Mouse (Mus musculus): ENCODE data around the gene Ccdc81.

The Ccdc81 gene

DNA sequence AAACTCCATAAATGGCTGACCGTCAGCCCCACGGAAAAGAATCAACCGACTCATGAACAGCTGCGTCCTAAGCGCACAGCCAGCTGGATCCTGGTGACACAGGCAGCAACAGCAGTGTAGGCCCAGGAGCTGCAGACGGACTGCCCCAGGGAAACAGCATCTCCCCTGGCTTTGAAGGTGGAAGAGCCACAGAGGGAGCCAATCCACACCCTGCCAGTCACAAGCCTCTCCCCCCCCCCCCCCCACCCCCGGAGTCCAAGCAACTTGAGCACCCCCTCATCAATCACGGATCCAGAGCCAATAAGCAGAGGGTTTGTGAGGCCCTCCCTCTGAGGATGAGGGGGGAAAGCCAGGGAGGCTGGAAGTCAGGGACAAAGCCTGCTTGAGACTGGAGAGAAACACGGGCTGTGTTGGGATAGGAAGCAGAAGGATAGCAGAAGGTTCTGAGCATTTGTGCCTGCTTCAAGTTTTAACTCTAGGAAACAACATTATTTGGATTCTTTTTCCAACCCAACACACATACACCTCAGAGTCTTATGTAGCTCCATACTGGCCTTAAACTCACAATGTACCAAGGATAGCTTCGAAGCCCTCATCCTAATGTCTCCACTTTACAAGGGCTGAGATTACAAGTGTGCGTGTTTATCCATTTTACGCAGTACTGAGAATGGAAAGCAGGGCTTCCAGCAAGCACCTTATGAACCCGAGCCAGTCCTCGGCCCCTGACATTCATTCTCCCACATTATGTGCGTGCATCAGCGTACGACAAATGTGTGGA lies 46.8 kb downstream of the Ccdc81 start:
- DNase-seq = no peak

DNA sequence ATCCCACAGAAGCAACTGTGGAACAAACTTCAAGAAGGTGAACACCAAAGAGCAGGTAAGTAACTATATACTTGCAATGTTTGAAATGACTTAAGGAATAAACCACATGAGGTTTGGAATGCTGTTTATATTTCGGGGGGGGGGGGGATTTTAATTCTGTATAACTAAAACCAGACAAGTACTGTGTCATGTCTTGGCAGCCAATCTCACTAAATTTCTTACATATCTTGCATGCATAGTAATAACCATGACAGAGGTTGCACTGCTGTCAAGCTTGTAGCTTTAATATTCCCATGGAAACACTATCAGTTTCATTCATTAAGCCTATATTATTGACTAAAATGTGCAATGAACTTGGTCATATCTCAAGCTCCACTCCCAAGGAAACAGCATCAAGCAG lies 48.2 kb downstream of the Ccdc81 start:
- DNase-seq = no peak

DNA sequence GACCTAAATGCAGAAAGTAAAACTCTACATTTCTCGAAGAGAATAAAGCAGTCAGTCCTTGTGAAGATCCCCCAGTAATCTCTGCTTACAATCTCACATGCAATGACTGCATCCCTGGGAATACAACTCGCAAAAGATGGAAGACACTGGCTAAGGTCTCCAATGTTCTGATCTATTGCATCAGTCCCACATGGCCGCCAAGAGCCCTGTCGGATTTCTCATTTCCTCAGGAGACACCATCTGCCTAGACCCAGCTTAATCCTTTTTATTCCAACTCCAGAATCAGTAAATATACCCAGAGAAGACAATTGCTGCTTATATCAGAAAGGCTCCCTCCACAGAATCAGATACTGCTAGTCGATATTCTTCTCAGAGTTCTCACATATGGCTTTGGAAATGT lies 50.3 kb downstream of the Ccdc81 start:
- no peak for DNase-seq

DNA sequence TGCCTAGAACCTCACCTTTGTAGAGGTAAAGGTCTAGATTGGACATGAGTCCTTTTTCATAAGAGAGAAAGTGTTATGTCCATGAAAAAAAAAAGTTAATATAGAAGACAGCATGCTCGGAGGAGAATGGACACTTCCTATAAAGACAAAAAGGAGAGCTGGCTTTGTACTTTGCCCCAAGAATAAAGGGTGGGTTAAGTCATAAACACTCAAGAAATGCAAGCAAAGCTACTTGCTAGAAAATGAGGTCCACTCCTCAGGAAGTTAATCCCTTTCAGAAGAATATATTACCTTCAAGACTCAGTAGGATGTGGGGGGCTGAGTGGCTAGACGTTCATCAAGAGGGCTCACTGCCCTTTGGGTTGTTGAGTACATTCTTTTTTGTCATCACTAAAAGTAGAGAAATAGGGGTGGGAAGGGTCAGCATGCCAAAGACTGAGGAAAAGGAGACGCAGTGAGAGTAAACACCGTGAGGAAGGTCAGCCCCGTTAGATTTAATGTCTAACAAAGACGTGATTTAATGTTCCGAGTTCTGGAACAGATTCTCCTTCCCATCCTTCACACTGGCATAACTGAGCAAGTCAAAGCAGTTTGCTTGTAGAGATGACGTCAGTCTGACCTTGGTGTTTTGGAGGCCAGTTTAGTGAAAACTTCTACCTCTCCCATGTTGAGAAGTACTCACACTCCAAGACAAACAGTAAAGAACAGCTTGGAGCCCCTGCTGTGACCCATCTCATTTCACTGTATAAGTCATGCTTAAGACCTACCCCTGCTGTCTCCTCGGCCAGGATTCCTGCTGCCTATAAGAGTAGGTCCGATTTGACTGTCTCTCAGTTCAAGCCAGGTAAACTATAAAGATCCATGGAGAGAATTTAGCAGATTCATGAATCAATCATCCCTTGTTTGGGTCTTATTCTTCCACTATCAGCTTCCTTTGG lies 51.0 kb downstream of the Ccdc81 start:
- DNase-seq = no peak

DNA sequence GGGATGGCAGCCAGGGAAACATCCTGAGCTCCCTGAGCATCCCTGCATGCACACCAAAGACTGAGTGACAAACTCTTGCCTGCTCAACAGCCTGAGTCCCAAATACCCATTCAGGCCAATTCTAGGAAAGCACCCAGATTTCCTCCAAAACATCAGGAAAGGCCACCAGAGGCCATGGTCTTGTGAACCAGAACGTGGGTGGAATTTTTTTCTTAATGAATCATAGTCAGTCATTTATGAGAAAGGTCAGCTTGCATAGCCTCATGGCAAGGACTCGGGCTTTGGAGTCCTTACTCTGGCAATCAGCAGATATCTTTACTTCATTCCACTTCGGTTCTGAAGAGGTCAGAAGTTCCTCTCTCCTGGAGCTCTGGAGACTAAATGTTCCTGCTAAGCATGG lies 52.9 kb downstream of the Ccdc81 start:
- DNase-seq = no peak

DNA sequence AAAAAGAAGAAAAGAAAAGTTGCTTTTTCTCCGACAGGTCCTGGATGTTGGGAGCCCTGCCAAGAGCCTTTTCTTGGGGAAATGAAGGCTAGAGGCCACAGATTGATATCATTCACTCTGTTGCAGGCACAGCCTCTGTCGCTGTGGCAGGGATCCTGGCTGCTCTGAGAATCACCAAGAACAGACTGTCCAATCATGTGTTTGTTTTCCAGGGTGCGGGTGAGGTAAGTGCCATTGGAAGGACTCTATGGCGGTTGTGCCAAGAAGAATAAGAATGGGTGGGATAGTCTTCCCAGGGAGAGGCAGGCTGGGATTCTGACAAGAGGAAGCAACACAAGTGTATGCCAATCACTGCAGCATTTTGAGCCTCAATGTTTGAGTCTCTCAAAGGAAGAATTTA lies 57.8 kb downstream of the Ccdc81 start:
- DNase-seq = no peak

DNA sequence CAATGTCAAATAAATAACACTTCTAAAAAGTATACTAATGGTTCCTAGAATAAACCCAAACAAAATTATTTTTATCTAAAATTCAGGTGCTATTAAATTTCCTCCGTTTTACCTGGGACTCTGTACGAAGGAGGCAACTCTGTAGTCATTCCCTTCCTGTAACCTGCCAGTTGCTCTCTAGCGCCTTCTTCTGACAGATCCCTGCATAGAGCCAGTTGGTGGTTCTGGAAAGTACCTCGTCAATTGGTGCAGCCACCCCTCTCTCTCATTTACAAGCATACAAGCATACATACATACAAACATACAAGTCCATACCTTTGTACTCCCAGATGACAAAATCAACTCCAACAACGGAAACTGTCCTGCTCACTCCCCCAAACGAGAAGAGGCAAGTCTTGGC lies 59.9 kb downstream of the Ccdc81 start:
- no peak for DNase-seq

DNA sequence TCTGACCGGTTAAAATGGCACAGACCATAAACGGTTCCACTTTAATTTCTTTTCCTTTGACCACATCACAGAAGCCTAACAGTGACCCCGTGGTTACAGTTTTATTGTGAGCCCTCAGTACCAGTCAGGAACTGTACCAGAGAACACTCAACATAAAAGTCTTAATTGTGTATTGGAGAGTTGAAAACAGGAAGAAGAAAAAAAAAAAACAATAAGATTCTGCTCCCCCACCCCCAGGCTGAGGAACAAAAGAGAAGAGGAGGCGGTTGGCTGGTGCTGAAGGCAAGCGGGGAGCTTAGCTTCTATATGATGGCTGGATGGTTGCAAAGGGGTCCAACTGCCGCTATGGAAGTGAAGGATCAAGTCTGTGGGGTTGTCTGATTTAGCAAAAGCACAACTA lies 60.3 kb downstream of the Ccdc81 start:
- DNase-seq = no peak

DNA sequence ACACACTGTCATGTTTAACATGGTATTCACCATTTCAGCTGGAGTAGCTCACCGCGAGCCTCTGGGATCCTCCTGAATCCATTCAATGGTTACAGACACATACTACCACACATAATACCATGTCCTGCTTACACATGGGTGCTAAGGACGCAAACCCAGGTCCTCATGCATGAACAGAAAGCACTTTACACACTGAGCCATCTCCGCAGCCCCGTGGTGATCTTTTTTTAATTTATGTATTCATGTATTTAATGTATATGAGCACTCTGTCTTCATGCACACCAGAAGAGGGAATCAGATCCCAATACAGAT lies 61.1 kb downstream of the Ccdc81 start:
- no peak for DNase-seq

DNA sequence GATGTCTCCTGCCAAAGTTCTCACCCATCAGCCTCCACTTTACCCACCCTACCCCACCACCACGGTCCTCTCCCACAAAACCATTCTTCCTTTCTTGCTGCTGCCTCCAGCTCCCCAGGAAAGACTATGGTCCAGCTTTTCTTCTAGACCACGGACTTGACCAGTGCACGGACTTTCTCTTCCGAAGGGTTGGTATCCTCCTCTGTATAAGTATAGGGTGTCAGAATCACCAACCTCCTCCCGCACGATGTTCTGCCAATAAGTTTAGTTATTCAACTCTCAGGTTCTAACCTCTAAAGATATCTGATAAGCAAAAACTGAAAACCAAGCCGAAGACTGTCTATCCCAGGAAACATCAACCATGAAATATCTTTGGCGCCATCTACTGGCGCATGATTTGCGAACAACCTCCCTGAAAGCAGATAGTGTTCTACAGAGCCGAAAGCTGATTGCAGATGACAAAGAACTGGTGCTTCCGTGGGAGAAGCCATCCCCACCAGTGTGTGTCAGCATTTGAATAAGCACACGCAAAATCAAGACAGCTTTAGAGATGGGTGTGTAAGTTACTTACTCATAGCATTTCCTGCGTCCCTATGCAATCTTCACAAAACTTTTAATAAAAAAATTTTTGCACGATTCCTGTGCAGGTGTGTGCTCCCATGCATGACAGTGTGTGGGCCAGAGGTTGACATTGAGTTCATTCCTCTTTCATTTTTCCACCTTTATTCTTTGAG lies 61.6 kb downstream of the Ccdc81 start:
- peak; percentile 7 to 26 for DNase-seq

DNA sequence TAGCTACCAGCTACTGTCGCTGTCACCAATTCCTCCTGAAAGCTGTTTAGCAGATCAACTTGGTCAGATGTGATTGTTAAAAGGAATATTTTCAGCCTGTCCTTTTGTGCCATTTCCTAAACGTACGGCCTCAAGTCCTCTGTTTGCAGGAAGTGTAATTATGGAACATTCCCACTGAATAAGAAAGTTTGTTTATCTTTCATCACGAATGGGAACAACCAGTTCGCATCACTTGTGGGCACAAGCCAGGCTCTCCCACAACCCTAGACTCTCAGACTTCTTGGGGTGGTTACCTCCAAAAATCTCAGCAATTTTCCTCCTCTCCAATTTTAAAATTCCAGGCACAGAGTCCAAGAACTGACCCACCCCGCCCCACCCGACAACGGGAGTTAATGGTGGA lies 63.7 kb downstream of the Ccdc81 start:
- DNase-seq = no peak

DNA sequence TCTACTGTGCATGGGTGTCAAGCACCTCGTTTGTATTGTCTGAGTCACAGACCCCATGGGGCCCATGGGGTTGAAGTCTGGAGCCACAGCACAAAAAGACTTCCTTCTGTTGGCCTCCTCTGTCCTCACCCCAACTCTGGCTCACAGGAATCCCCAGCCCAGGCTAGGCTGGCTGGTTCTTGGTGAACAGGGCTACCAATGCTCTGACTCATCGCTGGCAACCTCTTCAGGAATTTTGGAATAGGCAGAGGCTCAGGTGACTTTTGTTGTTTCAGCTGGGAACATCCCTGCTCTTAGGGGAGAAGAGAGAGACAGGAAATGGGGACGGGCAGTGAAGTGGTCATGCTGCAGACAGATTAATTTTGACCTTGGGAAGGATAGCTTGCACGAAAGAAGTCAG lies 65.6 kb downstream of the Ccdc81 start:
- DNase-seq = no peak

DNA sequence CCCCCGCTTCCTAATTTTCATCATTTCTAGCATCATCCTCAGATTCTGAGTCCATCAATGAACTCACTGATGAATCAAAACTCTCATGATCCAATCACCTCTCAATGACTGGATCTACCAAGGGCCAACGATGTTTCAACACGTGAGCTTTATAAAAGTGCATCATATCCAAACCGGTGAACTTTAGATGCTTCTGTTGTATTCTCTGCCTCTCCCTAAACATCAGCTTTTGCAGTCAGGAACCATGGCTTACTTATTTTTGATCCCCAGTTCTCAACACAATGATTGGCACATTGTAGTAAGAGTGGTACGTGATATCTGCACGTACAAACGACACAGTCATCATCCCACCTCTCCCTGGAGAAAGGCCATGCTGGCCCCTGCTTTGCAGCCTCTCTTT lies 66.8 kb downstream of the Ccdc81 start:
- DNase-seq = no peak

DNA sequence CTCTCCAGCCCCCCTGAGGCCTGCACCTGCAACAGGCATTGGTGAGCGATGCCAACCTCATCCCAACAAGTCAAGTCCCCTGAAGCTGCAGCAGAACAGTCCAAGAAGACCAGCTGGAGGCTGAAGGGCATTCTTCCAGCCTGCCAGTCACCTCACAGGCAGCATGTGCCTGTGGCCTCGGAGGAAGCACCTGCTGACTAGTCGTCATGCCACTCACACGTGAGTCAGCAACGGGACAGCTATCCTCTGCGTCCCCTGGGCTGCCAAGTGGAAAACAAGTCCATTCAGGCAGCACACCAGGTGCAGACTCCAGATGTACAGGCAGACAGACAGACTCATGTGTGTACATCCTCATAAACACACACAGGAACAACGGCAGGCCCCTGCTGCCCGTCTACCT lies 67.9 kb downstream of the Ccdc81 start:
- DNase-seq = no peak

DNA sequence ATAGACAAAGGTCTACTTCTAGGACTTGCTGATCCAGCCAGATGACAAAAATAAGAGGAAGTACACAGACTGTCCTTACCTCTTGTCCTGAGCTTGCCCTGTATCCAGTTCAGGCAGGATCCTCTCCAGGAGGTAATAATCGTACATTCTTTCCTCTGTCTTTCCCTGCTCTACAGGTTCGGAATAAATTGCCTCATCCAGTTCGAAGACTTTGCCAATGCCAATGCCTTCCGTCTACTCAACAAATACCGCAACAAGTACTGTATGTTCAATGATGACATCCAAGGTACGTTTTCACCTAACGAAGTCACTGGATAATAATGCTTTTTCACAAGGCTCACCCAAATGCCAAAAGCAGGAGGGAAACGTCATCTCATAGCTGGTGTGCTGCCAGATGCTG lies 69.9 kb downstream of the Ccdc81 start:
- no peak for DNase-seq

DNA sequence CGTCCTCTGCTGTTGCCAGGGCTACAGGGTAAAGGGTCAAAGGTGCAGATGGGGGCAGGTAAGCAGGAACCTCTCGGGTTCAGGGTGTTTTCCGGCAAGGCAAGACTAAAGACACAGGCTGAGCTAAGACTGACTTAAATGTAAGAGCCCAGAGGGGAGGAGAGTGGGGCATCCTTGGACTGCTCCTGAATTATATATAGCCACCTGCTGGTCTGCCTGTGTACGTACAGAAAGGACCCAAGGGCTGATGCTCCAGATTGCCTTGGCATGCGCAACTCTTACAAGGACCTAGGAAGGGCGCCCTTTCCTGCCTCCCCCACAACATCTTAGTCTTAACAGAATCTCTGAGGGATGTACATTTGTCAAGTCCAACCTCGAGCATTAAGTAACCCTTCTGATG lies 74.2 kb downstream of the Ccdc81 start:
- no peak for DNase-seq

DNA sequence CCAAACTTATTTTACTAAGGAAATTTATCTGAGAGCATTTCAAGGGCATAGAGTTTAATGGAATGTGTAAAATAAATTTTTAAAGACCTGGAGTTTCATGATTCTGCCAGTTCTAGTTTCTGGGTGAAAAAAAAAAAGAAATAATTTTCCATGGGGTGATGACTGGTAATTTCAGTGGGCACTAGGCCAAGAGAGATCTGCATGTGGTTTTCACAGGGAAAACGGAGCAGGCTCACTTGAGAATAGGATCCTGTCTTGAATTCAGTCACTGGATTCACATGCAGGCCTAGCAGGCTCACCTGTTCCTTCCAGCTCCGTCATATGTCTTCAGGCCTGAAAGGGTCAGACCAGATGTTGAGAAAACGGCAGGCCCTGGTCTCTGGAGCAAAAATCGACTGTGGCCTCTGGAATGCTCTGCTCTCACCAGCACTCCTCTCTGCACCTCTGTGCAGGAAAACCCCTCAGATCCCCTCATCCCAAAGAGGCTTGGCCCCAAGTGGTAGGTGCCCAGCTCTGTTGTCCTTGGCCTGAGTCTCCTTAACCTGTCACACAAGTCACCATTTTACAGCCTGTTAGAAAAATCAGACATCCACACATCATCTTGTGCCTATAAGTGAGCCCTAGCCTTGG lies 74.9 kb downstream of the Ccdc81 start:
- DNase-seq = no peak

Data from thymus, adult 18-20 months (tissue).